Mouse (Mus musculus) MEL (cell line): ENCODE data around the gene BC049730. TPM values are rescaled to one million over a fixed set of nuclear protein-coding genes. Genes with fewer than 3 reads are reported as not detected.

ENCODE experiments used
- DNase-seq: peaks from one replicate; pipeline ENCODE4 v3.0.0; 2011; ENCODE audit warnings: low read depth, low spot score
- H3K27ac ChIP-seq: 2 replicates; pipeline ENCODE4 v1.5.1; 2012; ENCODE audit warnings: low read depth, mild to moderate bottlenecking, control low read depth, low read length, moderate library complexity; ENCODE audit not compliant: control insufficient read depth
- H3K27me3 ChIP-seq, 2 experiments: fragments of 150-350 bp in 1 of 2; sonication (generic) in 1 of 2; 2 replicates each; pipeline ENCODE4 v1.6.1; 2012; ENCODE audit warnings: low read length in 2 of 2, mild to moderate bottlenecking in 2 of 2, improper control_type of control experiment in 1 of 2, moderate library complexity in 1 of 2; ENCODE audit not compliant: insufficient read depth in 2 of 2, control insufficient read depth in 1 of 2
- H3K36me3 ChIP-seq, 2 experiments: 2 replicates each; pipeline ENCODE4 v1.6.1; 2012 to 2014; ENCODE audit warnings: low read length in 2 of 2, improper control_type of control experiment in 1 of 2, inconsistent platforms in 1 of 2, mild to moderate bottlenecking in 1 of 2; ENCODE audit not compliant: insufficient read depth in 2 of 2, control insufficient read depth in 1 of 2
- H3K4me1 ChIP-seq, 2 experiments: fragments of 150-350 bp in 1 of 2; sonication (generic) in 1 of 2; 2 replicates each; pipeline ENCODE4 v1.6.1; 2012; ENCODE audit warnings: low read length in 2 of 2, improper control_type of control experiment in 1 of 2, mild to moderate bottlenecking in 1 of 2; ENCODE audit not compliant: insufficient read depth in 2 of 2, control insufficient read depth in 1 of 2
- H3K4me3 ChIP-seq, 2 experiments: fragments of 150-350 bp in 1 of 2; sonication (generic) in 1 of 2; 2 replicates each; pipeline ENCODE4 v1.5.1; 2012; ENCODE audit warnings: low read depth in 2 of 2, low read length in 2 of 2, mild to moderate bottlenecking in 2 of 2, moderate library complexity in 2 of 2, control low read depth in 1 of 2, improper control_type of control experiment in 1 of 2; ENCODE audit not compliant: control insufficient read depth in 1 of 2, insufficient read depth in 1 of 2
- H3K79me2 ChIP-seq: 2 replicates; pipeline ENCODE4 v1.6.1; 2012; ENCODE audit warnings: mild to moderate bottlenecking, low read length, moderate library complexity; ENCODE audit not compliant: control insufficient read depth, poor library complexity, insufficient read depth
- H3K9ac ChIP-seq: 2 replicates; pipeline ENCODE4 v1.6.1; 2012; ENCODE audit warnings: low read depth, mild to moderate bottlenecking, control low read depth, low read length, moderate library complexity; ENCODE audit not compliant: control insufficient read depth, poor library complexity, severe bottlenecking
- H3K9me3 ChIP-seq: fragments of 150-350 bp; sonication (generic); replicated peaks from 2 replicates; pipeline ENCODE4 v1.6.1; 2012; ENCODE audit warnings: mild to moderate bottlenecking, low read length, improper control_type of control experiment, moderate library complexity; ENCODE audit not compliant: insufficient read depth
- BHLHE40 ChIP-seq: IDR thresholded peaks from 2 replicates; pipeline ENCODE4 v1.6.1; 2012; ENCODE audit warnings: low read depth, mild to moderate bottlenecking, inconsistent platforms, low read length, improper control_type of control experiment, borderline replicate concordance
- CTCF ChIP-seq, 3 experiments: IDR thresholded peaks in 2 of 3; conservative IDR thresholded peaks in 1 of 3; 2 replicates each; pipeline ENCODE4 v1.5.1; 2011 to 2012; ENCODE audit warnings: low read length in 3 of 3, low read depth in 2 of 3, mild to moderate bottlenecking in 2 of 3, improper control_type of control experiment in 1 of 3, inconsistent platforms in 1 of 3, mixed read lengths in 1 of 3, moderate library complexity in 1 of 3; ENCODE audit not compliant: control insufficient read depth in 1 of 3, insufficient read depth in 1 of 3, poor library complexity in 1 of 3, severe bottlenecking in 1 of 3
- E2F4 ChIP-seq: IDR thresholded peaks from 2 replicates; pipeline ENCODE4 v1.6.1; 2011; ENCODE audit warnings: low read depth, low read length, improper control_type of control experiment, borderline replicate concordance
- ELF1 ChIP-seq: IDR thresholded peaks from 2 replicates; pipeline ENCODE4 v1.6.1; 2014; ENCODE audit warnings: low read depth, mild to moderate bottlenecking, inconsistent platforms, low read length, improper control_type of control experiment, moderate library complexity
- GATA1 ChIP-seq: IDR thresholded peaks from 2 replicates; pipeline ENCODE4 v1.6.1; 2011; ENCODE audit warnings: low read depth, low read length, improper control_type of control experiment
- KAT2A ChIP-seq: conservative IDR thresholded peaks from 2 replicates; pipeline ENCODE4 v1.6.1; 2012; ENCODE audit warnings: low read depth, low read length, improper control_type of control experiment, inconsistent platforms
- MAFK ChIP-seq: IDR thresholded peaks from 2 replicates; pipeline ENCODE4 v1.6.1; 2011; ENCODE audit warnings: low read depth, mild to moderate bottlenecking, low read length, improper control_type of control experiment, borderline replicate concordance
- MAX ChIP-seq: IDR thresholded peaks from 2 replicates; pipeline ENCODE4 v1.6.1; 2011; ENCODE audit warnings: low read length, improper control_type of control experiment
- MEF2A ChIP-seq: IDR thresholded peaks from 2 replicates; pipeline ENCODE4 v1.6.1; 2014; ENCODE audit warnings: low read depth, mild to moderate bottlenecking, inconsistent platforms, low read length, improper control_type of control experiment; ENCODE audit not compliant: poor library complexity, insufficient replicate concordance, severe bottlenecking; ENCODE audit errors: extremely low read depth
- MXI1 ChIP-seq: IDR thresholded peaks from 2 replicates; pipeline ENCODE4 v1.6.1; 2011; ENCODE audit warnings: mild to moderate bottlenecking, low read depth, low read length, improper control_type of control experiment
- MYC ChIP-seq: IDR thresholded peaks from 2 replicates; pipeline ENCODE4 v1.6.1; 2011; ENCODE audit warnings: low read depth, mild to moderate bottlenecking, low read length, improper control_type of control experiment, moderate library complexity
- NELFE ChIP-seq: IDR thresholded peaks from 2 replicates; pipeline ENCODE4 v1.6.1; 2011; ENCODE audit warnings: low read depth, low read length, improper control_type of control experiment
- NRF1 ChIP-seq: IDR thresholded peaks from 2 replicates; pipeline ENCODE4 v1.6.1; 2014; ENCODE audit warnings: low read depth, mild to moderate bottlenecking, inconsistent platforms, low read length, improper control_type of control experiment, moderate library complexity; ENCODE audit not compliant: poor library complexity, insufficient read depth, severe bottlenecking
- POLR2A ChIP-seq, 2 experiments: IDR thresholded peaks; 2 replicates each; pipeline ENCODE4 v1.6.1; 2011 to 2012; ENCODE audit warnings: low read length in 2 of 2, mild to moderate bottlenecking in 2 of 2, control low read depth in 1 of 2, improper control_type of control experiment in 1 of 2, low read depth in 1 of 2, moderate library complexity in 1 of 2; ENCODE audit not compliant: control insufficient read depth in 1 of 2, insufficient read depth in 1 of 2, poor library complexity in 1 of 2
- POLR2AphosphoS2 ChIP-seq: IDR thresholded peaks from 2 replicates; pipeline ENCODE4 v1.6.1; 2011; ENCODE audit warnings: low read length, improper control_type of control experiment
- POLR2AphosphoS5 ChIP-seq: IDR thresholded peaks from 2 replicates; pipeline ENCODE4 v1.6.1; 2012; ENCODE audit warnings: low read depth, borderline replicate concordance, mild to moderate bottlenecking, inconsistent platforms, low read length, moderate library complexity, mixed read lengths
- RAD21 ChIP-seq: IDR thresholded peaks from 2 replicates; pipeline ENCODE4 v1.6.1; 2011; ENCODE audit warnings: mild to moderate bottlenecking, low read depth, low read length, improper control_type of control experiment
- RCOR1 ChIP-seq: IDR thresholded peaks from 2 replicates; pipeline ENCODE4 v1.6.1; 2012; ENCODE audit warnings: low read depth, mild to moderate bottlenecking, inconsistent platforms, low read length, improper control_type of control experiment
- SIN3A ChIP-seq: IDR thresholded peaks from 2 replicates; pipeline ENCODE4 v1.6.1; 2012; ENCODE audit warnings: low read length, improper control_type of control experiment, inconsistent platforms
- SMC3 ChIP-seq: IDR thresholded peaks from 2 replicates; pipeline ENCODE4 v1.6.1; 2011; ENCODE audit warnings: low read depth, low read length, improper control_type of control experiment
- TAL1 ChIP-seq: IDR thresholded peaks from 2 replicates; pipeline ENCODE4 v1.6.1; 2012; ENCODE audit warnings: mild to moderate bottlenecking, inconsistent platforms, low read length, moderate library complexity, mixed read lengths
- TBP ChIP-seq: IDR thresholded peaks from 2 replicates; pipeline ENCODE4 v1.8.0; 2011; ENCODE audit warnings: low read depth, low read length, improper control_type of control experiment
- TCF12 ChIP-seq: IDR thresholded peaks from 2 replicates; pipeline ENCODE4 v1.6.1; 2014; ENCODE audit warnings: low read depth, mild to moderate bottlenecking, inconsistent platforms, low read length, improper control_type of control experiment, moderate library complexity
- USF1 ChIP-seq: IDR thresholded peaks from 2 replicates; pipeline ENCODE4 v1.6.1; 2014; ENCODE audit warnings: low read depth, mild to moderate bottlenecking, inconsistent platforms, low read length, improper control_type of control experiment, moderate library complexity
- USF2 ChIP-seq, 2 experiments: IDR thresholded peaks; 2 replicates each; pipeline ENCODE4 v1.6.1; 2011 to 2012; ENCODE audit warnings: improper control_type of control experiment in 2 of 2, low read length in 2 of 2, borderline replicate concordance in 1 of 2, inconsistent platforms in 1 of 2, low read depth in 1 of 2, mild to moderate bottlenecking in 1 of 2; ENCODE audit not compliant: insufficient read depth in 1 of 2
- ZC3H11A ChIP-seq: IDR thresholded peaks from 2 replicates; pipeline ENCODE4 v1.6.1; 2012; ENCODE audit warnings: low read depth, mild to moderate bottlenecking, inconsistent platforms, low read length, improper control_type of control experiment
- ZKSCAN1 ChIP-seq: IDR thresholded peaks from 2 replicates; pipeline ENCODE4 v1.6.1; 2012; ENCODE audit warnings: low read depth, mild to moderate bottlenecking, inconsistent platforms, low read length, improper control_type of control experiment, moderate library complexity
- ZMIZ1 ChIP-seq: IDR thresholded peaks from 2 replicates; pipeline ENCODE4 v1.6.1; 2012; ENCODE audit warnings: low read depth, mild to moderate bottlenecking, inconsistent platforms, low read length, improper control_type of control experiment, moderate library complexity
- polyA plus RNA-seq, 2 experiments: library from polyadenylated mRNA; stranded (reverse) in 1 of 2; unstranded in 1 of 2; fragments of >175 nt in 1 of 2; fragments of >200 nt in 1 of 2; gene quantifications; 2 replicates each; pipeline versions ENCODE4 v1.2.1 to v1.2.4; 2012; ENCODE audit warnings: low replicate concordance in 2 of 2, low read depth in 1 of 2; ENCODE audit not compliant: insufficient read length in 2 of 2, insufficient read depth in 1 of 2, missing spikeins in 1 of 2
- total RNA-seq: library from RNA; depleted of rRNA; stranded (reverse); fragments of 300-350 nt; gene quantifications from 2 replicates; pipeline ENCODE4 v1.2.3, GENCODE M21; 2012

Gene BC049730
- total and polyA plus RNA-seq, 3 experiments: not detected

- Histone ChIP-seq H3K9ac (no peak overlapping the region), H3K4me1 (peaks cover 0 to 7% of the 10 kb centered on the region in 2 experiments; a peak in 2 of 4 replicates), H3K27me3 (no peaks in the 10 kb centered on the region), H3K9me3 (no peaks in the 10 kb centered on the region), H3K79me2 (no peaks in the 10 kb centered on the region), H3K27ac (no peak overlapping the region), H3K4me3 (no peak overlapping the region), H3K36me3 (peaks cover 0 to 5% of the 10 kb centered on the region in 2 experiments; a peak in 2 of 4 replicates)
- no peak for DNase-seq
- TF ChIP-seq USF1 (no peak), POLR2AphosphoS5 (no peak), TBP (no peak), SIN3A (no peak), TCF12 (no peak), MXI1 (no peak), E2F4 (no peak), NRF1 (no peak), MAX (no peak), SMC3 (no peak), POLR2AphosphoS2 (no peak), RAD21 (no peak), TAL1 (no peak), GATA1 (no peak), ZC3H11A (no peak), BHLHE40 (no peak), POLR2A (IDR thresholded peaks at IDR 0.05; ENCODE audit: control insufficient read depth in 1 of 2, insufficient read depth in 1 of 2, low read depth in 1 of 2, low read length in 2 of 2, poor library complexity in 1 of 2) (no peak), ELF1 (no peak)
Observed at GRCm38 (mm10) chr7:24664301-24664700, 44.7 kb upstream of the BC049730 start.

- H3K4me3 ChIP-seq: no peak overlapping the region
- no peak overlapping the region for H3K9ac ChIP-seq
- no peaks in the 10 kb centered on the region for H3K27me3 ChIP-seq
- H3K79me2 ChIP-seq: no peaks in the 10 kb centered on the region
- H3K9me3 ChIP-seq: no peaks in the 10 kb centered on the region
- H3K4me1 ChIP-seq: peaks cover 0 to 7% of the 10 kb centered on the region in 2 experiments; a peak in 2 of 4 replicates
- no peak for TF ChIP-seq SIN3A
- no peak for TF ChIP-seq ZMIZ1
- TF ChIP-seq POLR2A (IDR thresholded peaks at IDR 0.05; ENCODE audit: control insufficient read depth in 1 of 2, insufficient read depth in 1 of 2, low read depth in 1 of 2, low read length in 2 of 2, poor library complexity in 1 of 2): no peak
- TF ChIP-seq SMC3: no peak
- TF ChIP-seq TCF12: no peak
- no peak for TF ChIP-seq USF1
- TF ChIP-seq MEF2A: no peak
- TF ChIP-seq NELFE: no peak
- TF ChIP-seq CTCF (IDR thresholded peaks at IDR 0.05 in 2 of 3, conservative IDR thresholded peaks at IDR 0.05 in 1 of 3; ENCODE audit: control insufficient read depth in 1 of 3, insufficient read depth in 1 of 3, low read depth in 2 of 3, low read length in 3 of 3, poor library complexity in 1 of 3, severe bottlenecking in 1 of 3): no peak
- no peak for TF ChIP-seq RCOR1
- TF ChIP-seq ZKSCAN1: no peak
- no peak for TF ChIP-seq KAT2A
- no peak for TF ChIP-seq MAX
- no peak for TF ChIP-seq USF2 (IDR thresholded peaks at IDR 0.05; ENCODE audit: borderline replicate concordance in 1 of 2, insufficient read depth in 1 of 2, low read depth in 1 of 2, low read length in 2 of 2)
- no peak for TF ChIP-seq MYC
- no peak for TF ChIP-seq MAFK
- TF ChIP-seq MXI1: no peak
- DNase-seq: no peak
- peaks cover 0 to 5% of the 10 kb centered on the region in 2 experiments; a peak in 2 of 4 replicates for H3K36me3 ChIP-seq
- no peak overlapping the region for H3K27ac ChIP-seq
Observed at GRCm38 (mm10) chr7:24664959-24665358, 44.1 kb upstream of the BC049730 start.
